Mouse (Mus musculus) C2C12 (cell line): ENCODE measurements around the gene Olfr692. TPM values are rescaled to one million over a fixed set of nuclear protein-coding genes. Genes with fewer than 3 reads are reported as not detected.

Experiments
- H3K27me3 ChIP-seq: one replicate; pipeline ENCODE4 v1.6.1; 2011; ENCODE audit not compliant: control insufficient read depth, insufficient read depth, insufficient read length
- H3K36me3 ChIP-seq: one replicate; pipeline ENCODE4 v1.6.1; 2011; ENCODE audit not compliant: control insufficient read depth, insufficient read depth
- H3K4me3 ChIP-seq: one replicate; pipeline ENCODE4 v1.5.1; 2011; ENCODE audit warnings: mild to moderate bottlenecking, control low read depth; ENCODE audit not compliant: poor library complexity, insufficient read depth, severe bottlenecking
- H3K79me2 ChIP-seq: one replicate; pipeline ENCODE4 v1.6.1; 2011; ENCODE audit not compliant: control insufficient read depth, insufficient read depth
- H3K79me3 ChIP-seq: one replicate; pipeline ENCODE4 v1.6.1; 2011; ENCODE audit warnings: low read depth, control low read depth
- H3ac ChIP-seq: one replicate; pipeline ENCODE3; 2011; ENCODE audit warnings: low read depth; ENCODE audit not compliant: control insufficient read depth, insufficient read length
- CEBPB ChIP-seq: IDR thresholded peaks from one replicate; pipeline ENCODE4 v1.6.1; 2011; ENCODE audit warnings: low read depth, mild to moderate bottlenecking, control low read depth, moderate library complexity
- CTCF ChIP-seq: IDR thresholded peaks from one replicate; pipeline ENCODE4 v1.5.1; 2011; ENCODE audit not compliant: control insufficient read depth, insufficient read depth, insufficient read length
- FOSL1 ChIP-seq: IDR thresholded peaks from one replicate; pipeline ENCODE4 v1.8.0; 2011; ENCODE audit warnings: mild to moderate bottlenecking, low read length; ENCODE audit not compliant: poor library complexity, insufficient read depth, severe bottlenecking
- MAX ChIP-seq: IDR thresholded peaks from one replicate; pipeline ENCODE4 v1.6.1; 2011; ENCODE audit warnings: mild to moderate bottlenecking, control low read depth
- MYOD1 ChIP-seq: IDR thresholded peaks from one replicate; pipeline ENCODE4 v1.6.1; 2011; ENCODE audit warnings: low read depth; ENCODE audit not compliant: control insufficient read depth, insufficient read length
- MYOG ChIP-seq: IDR thresholded peaks from one replicate; pipeline ENCODE4 v1.6.1; 2011; ENCODE audit not compliant: control insufficient read depth, insufficient read length; ENCODE audit errors: extremely low read depth
- USF1 ChIP-seq: IDR thresholded peaks from one replicate; pipeline ENCODE4 v1.6.1; 2011; ENCODE audit warnings: low read depth, mild to moderate bottlenecking, control low read depth, moderate library complexity
- polyA plus RNA-seq: library from polyadenylated mRNA; unstranded; fragments of >200 nt; fragmentation: generic; extraction: Trizol; gene quantifications from one replicate; pipeline ENCODE4 v1.2.1, GENCODE M21; 2012; ENCODE audit warnings: missing spikeins

The Olfr692 gene
- polyA plus RNA-seq, 1 experiment, result not detected

- Histone ChIP-seq H3K79me2 (no peaks in the 10 kb centered on the region), H3K79me3 (no peaks in the 10 kb centered on the region), H3ac (no peak overlapping the region), H3K36me3 (no peaks in the 10 kb centered on the region), H3K4me3 (no peak overlapping the region), H3K27me3 (peaks cover 3% of the 10 kb centered on the region)
- TF ChIP-seq MAX, result no peak
- no peak for TF ChIP-seq CTCF
- TF ChIP-seq MYOD1, result no peak
- no peak for TF ChIP-seq MYOG
- no peak for TF ChIP-seq CEBPB
- no peak for TF ChIP-seq FOSL1
- no peak for TF ChIP-seq USF1
Measured at GRCm38 (mm10) chr7:105361713-105362112, 6.3 kb upstream of the Olfr692 start.

GRCm38 (mm10) chr7:105367268-105367667 lies 762 bp upstream of the Olfr692 start:
- TF ChIP-seq MYOD1 (no peak), MAX (no peak), CTCF (no peak), USF1 (no peak), CEBPB (no peak), FOSL1 (no peak), MYOG (no peak)
- H3K79me3 ChIP-seq, result no peaks in the 10 kb centered on the region
- H3K36me3 ChIP-seq, result no peaks in the 10 kb centered on the region
- H3K4me3 ChIP-seq, result no peak overlapping the region
- H3K27me3 ChIP-seq, result no peaks in the 10 kb centered on the region
- no peaks in the 10 kb centered on the region for H3K79me2 ChIP-seq
- H3ac ChIP-seq, result no peak overlapping the region

DNA sequence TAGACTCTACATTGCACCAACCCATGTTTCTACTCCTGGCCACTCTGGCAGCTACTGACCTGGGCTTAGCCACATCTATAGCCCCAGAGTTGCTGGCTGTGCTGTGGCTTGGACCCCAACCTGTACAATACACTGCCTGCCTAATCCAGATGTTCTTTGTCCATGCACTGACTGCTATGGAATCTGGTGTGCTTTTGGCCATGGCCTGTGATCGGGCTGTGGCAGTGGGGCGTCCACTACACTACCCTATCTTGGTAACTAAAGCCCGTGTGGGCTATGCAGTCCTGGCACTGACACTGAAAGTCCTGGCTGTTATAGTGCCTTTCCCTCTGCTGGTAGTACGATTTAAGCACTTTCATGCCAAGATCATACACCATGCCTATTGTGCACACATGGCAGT lies 491 bp downstream of the Olfr692 start:
- H3ac ChIP-seq, result no peak overlapping the region
- H3K27me3 ChIP-seq, result no peaks in the 10 kb centered on the region
- no peak overlapping the region for H3K4me3 ChIP-seq
- H3K79me2 ChIP-seq, result no peaks in the 10 kb centered on the region
- TF ChIP-seq MYOG, result no peak
- no peak for TF ChIP-seq CTCF
- no peak for TF ChIP-seq CEBPB
- TF ChIP-seq MAX, result no peak
- TF ChIP-seq FOSL1, result no peak
- TF ChIP-seq USF1, result no peak
- no peak for TF ChIP-seq MYOD1
- H3K36me3 ChIP-seq, result peaks cover 1% of the 10 kb centered on the region
- no peaks in the 10 kb centered on the region for H3K79me3 ChIP-seq

DNA sequence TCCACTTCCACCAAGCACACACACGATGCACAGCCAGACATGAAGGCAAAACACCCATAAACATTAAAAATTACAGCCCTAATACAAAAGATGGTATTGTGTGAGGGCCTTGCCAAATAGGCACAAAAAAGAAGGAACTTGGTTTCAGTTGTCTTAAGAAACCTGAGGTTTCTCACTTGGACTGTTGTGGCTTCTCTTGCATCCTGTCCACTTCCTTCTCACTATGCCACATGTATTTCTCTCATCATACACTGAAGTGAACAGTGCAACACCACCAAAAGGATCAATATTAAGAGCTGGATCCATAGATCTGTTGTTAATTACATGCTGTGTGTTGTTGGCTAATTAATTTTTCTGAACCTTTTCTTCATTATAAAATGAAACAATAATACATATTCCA lies 4.9 kb downstream of the Olfr692 start:
- no peak for TF ChIP-seq MYOD1
- TF ChIP-seq USF1, result no peak
- no peak for TF ChIP-seq MYOG
- TF ChIP-seq CTCF, result no peak
- no peak for TF ChIP-seq FOSL1
- TF ChIP-seq CEBPB, result no peak
- no peak for TF ChIP-seq MAX
- Histone ChIP-seq H3K27me3 (no peaks in the 10 kb centered on the region), H3K36me3 (peaks cover 5% of the 10 kb centered on the region), H3K4me3 (no peak overlapping the region), H3K79me2 (no peaks in the 10 kb centered on the region), H3ac (no peak overlapping the region), H3K79me3 (no peaks in the 10 kb centered on the region)

DNA sequence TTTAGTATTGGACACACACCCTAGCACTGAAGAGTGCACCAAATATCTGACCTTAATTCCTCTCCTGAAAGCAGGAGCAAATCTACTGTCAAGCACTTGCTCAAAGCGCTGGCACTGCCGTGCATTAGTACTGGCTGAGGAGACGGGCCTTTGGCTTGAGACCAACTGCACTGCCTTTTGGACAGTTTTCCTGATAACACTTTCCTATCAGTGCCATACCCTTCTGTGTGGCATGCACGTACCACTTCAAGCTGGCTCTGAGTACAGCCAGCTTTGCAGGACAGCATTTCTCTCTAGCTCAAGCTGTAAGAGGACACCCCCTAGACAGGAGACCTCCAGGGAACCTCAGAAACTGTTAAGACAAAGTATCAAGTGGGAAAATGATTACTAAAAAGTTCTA lies 5.5 kb downstream of the Olfr692 start:
- Histone ChIP-seq H3K27me3 (no peaks in the 10 kb centered on the region), H3K79me3 (no peaks in the 10 kb centered on the region), H3K79me2 (no peaks in the 10 kb centered on the region), H3ac (no peak overlapping the region), H3K4me3 (no peak overlapping the region), H3K36me3 (peaks cover 5% of the 10 kb centered on the region)
- TF ChIP-seq MYOG (no peak), CEBPB (no peak), USF1 (no peak), MYOD1 (no peak), CTCF (no peak), FOSL1 (no peak), MAX (no peak)

- Histone ChIP-seq H3K79me2 (no peaks in the 10 kb centered on the region), H3K36me3 (peaks cover 5% of the 10 kb centered on the region), H3K27me3 (no peaks in the 10 kb centered on the region), H3ac (no peak overlapping the region), H3K79me3 (no peaks in the 10 kb centered on the region), H3K4me3 (no peak overlapping the region)
- TF ChIP-seq USF1, result no peak
- no peak for TF ChIP-seq MYOG
- no peak for TF ChIP-seq MAX
- no peak for TF ChIP-seq CTCF
- TF ChIP-seq MYOD1, result no peak
- no peak for TF ChIP-seq FOSL1
- TF ChIP-seq CEBPB, result no peak
Measured at GRCm38 (mm10) chr7:105373976-105374375, 5.9 kb downstream of the Olfr692 start.
